In genomic region chr3:142706581-142707444, GRCm38 (mm10) we compare ENCODE assay signal across 13 mouse cellular contexts.
"Had no signal": no experiment of that assay in that cellular context is flagged by ENCODE, and none has a peak within 500 bp of the region (broad histone marks: within the 10 kb centered on the region; RNA-seq: fewer than 3 reads in every experiment).

No protein-coding gene starts in this region.

- H3K4me3 ChIP-seq: intestine, embryonic 15.5 days; layer of hippocampus, adult 2 months; limb, embryonic 12.5 days; myocyte; neural tube, embryonic 15.5 days had no signal

- H3K9me3 ChIP-seq: intestine, embryonic 15.5 days; neural tube, embryonic 15.5 days had no signal

- H3K9ac ChIP-seq: intestine, embryonic 15.5 days; limb, embryonic 12.5 days; neural tube, embryonic 15.5 days had no signal

- DNase-seq: lung, adult 18-20 months; lung, postnatal 36 days; midbrain, embryonic 14.5 days; right cerebral cortex, adult 18-20 months; right cerebral cortex, postnatal 25 days; thymus, postnatal 4 days had no signal

- H3K4me1 ChIP-seq: intestine, embryonic 15.5 days had no signal

- H3K27ac ChIP-seq: intestine, embryonic 15.5 days; layer of hippocampus, adult 2 months; limb, embryonic 12.5 days; neural tube, embryonic 15.5 days; stomach, postnatal 0 days had no signal

- H3K36me3 ChIP-seq: intestine, embryonic 15.5 days; limb, embryonic 12.5 days; neural tube, embryonic 15.5 days had no signal

- H3K27me3 ChIP-seq: intestine, embryonic 15.5 days had no signal

- ATAC-seq: intestine, embryonic 15.5 days; lung, postnatal 0 days had no signal

- H3K4me2 ChIP-seq: intestine, embryonic 15.5 days; limb, embryonic 12.5 days; neural tube, embryonic 15.5 days had no signal
